Mouse (Mus musculus) embryonic facial prominence, embryonic 12.5 days (tissue): Measurements from ENCODE around the gene Eif4g2. TPM values are rescaled to one million over a fixed set of nuclear protein-coding genes. Genes with fewer than 3 reads are reported as not detected.

Experiments
- ATAC-seq: fragments of 200-750 bp; cut with Nextera tagmentation; 2 replicates; pipeline ENCODE4 v1.8.0; 2017; ENCODE audit not compliant: insufficient number of reproducible peaks, insufficient read depth, low FRiP score, low TSS enrichment
- H3K27ac ChIP-seq: fragments of 300-500 bp; sonication (generic); 2 replicates; pipeline ENCODE4 v1.5.1; 2016; ENCODE audit warnings: mild to moderate bottlenecking
- H3K27me3 ChIP-seq: fragments of 300-500 bp; sonication (generic); 2 replicates; pipeline ENCODE4 v1.6.1; 2016; ENCODE audit warnings: mild to moderate bottlenecking, moderate library complexity
- H3K36me3 ChIP-seq: fragments of 300-500 bp; sonication (generic); 2 replicates; pipeline ENCODE4 v1.6.1; 2016; ENCODE audit warnings: mild to moderate bottlenecking
- H3K4me1 ChIP-seq: fragments of 300-500 bp; sonication (generic); 2 replicates; pipeline ENCODE4 v1.6.1; 2016
- H3K4me2 ChIP-seq: fragments of 300-500 bp; sonication (generic); replicated peaks from 2 replicates; pipeline ENCODE4 v1.6.1; 2016; ENCODE audit warnings: mild to moderate bottlenecking, moderate library complexity
- H3K4me3 ChIP-seq: fragments of 300-500 bp; sonication (generic); 2 replicates; pipeline ENCODE4 v1.5.1; 2016; ENCODE audit warnings: mild to moderate bottlenecking
- H3K9ac ChIP-seq: fragments of 300-500 bp; sonication (generic); 2 replicates; pipeline ENCODE4 v1.6.1; 2016; ENCODE audit warnings: mild to moderate bottlenecking, moderate library complexity
- H3K9me3 ChIP-seq: fragments of 300-500 bp; sonication (generic); 2 replicates; pipeline ENCODE4 v1.6.1; 2016; ENCODE audit warnings: mild to moderate bottlenecking, moderate library complexity
- WGBS: fragments of 180-500 bp; shearing (Covaris S2); methylation state at CpG from one replicate; pipeline ENCODE4 v1.1.7; 2016; 5-methylcytosine and 5-hydroxymethylcytosine counted together
- polyA plus RNA-seq: library from polyadenylated mRNA; unstranded; fragments of >200 nt; fragmentation: Nextera tagmentation; extraction: Ambion mirVana; gene quantifications from 2 replicates; pipeline ENCODE4 v1.2.1, GENCODE M21; 2016

The Eif4g2 gene
- polyA plus RNA-seq, 1 experiment from 2014 or later = 1,084 TPM

GRCm38 (mm10) chr7:111085153-111085552 lies 2.3 kb upstream of the Eif4g2 start:
- peaks cover 12% of the 10 kb centered on the region for H3K4me1 ChIP-seq
- H3K27ac ChIP-seq = no peak overlapping the region
- H3K36me3 ChIP-seq = peaks cover 12% of the 10 kb centered on the region
- H3K9me3 ChIP-seq = no peaks in the 10 kb centered on the region
- H3K4me2 ChIP-seq = no peak overlapping the region
- H3K27me3 ChIP-seq = no peaks in the 10 kb centered on the region
- no peak overlapping the region for H3K9ac ChIP-seq
- ATAC-seq = no peak
- no peak overlapping the region for H3K4me3 ChIP-seq

- Histone ChIP-seq H3K27ac (no peak overlapping the region), H3K4me3 (no peak overlapping the region), H3K36me3 (peaks cover 19% of the 10 kb centered on the region), H3K9ac (no peak overlapping the region), H3K9me3 (no peaks in the 10 kb centered on the region), H3K27me3 (no peaks in the 10 kb centered on the region), H3K4me1 (peaks cover 18% of the 10 kb centered on the region), H3K4me2 (no peak overlapping the region)
- 80% methylated on average over 2 of the region's 2 CpGs for WGBS
- ATAC-seq = no peak
Observed at GRCm38 (mm10) chr7:111084443-111084842, 1.6 kb upstream of the Eif4g2 start.

GRCm38 (mm10) chr7:111083733-111084120 lies 897 bp upstream of the Eif4g2 start:
- ATAC-seq = no peak
- Histone ChIP-seq H3K4me3 (peak overlapping the region; percentile 96), H3K9me3 (no peaks in the 10 kb centered on the region), H3K4me2 (peak overlapping the region; percentile 58), H3K27ac (peak overlapping the region; percentile 100), H3K27me3 (no peaks in the 10 kb centered on the region), H3K4me1 (peaks cover 18% of the 10 kb centered on the region), H3K9ac (peak overlapping the region; percentile 100), H3K36me3 (peaks cover 26% of the 10 kb centered on the region)
- WGBS = 10% methylated on average over 4 of the region's 4 CpGs

- Histone ChIP-seq H3K4me1 (peaks cover 18% of the 10 kb centered on the region), H3K4me2 (peak overlapping the region; percentile 88), H3K27ac (peak overlapping the region; percentile 100), H3K9me3 (no peaks in the 10 kb centered on the region), H3K9ac (peak overlapping the region; percentile 100), H3K36me3 (peaks cover 40% of the 10 kb centered on the region), H3K4me3 (peak overlapping the region; percentile 96), H3K27me3 (no peaks in the 10 kb centered on the region)
- whole genome bisulfite sequencing = under 1% methylated on average over 81 of the region's 83 CpGs
- ATAC-seq = peak; percentile 50
Observed at GRCm38 (mm10) chr7:111082043-111082821, 598 bp downstream of the Eif4g2 start.

GRCm38 (mm10) chr7:111080876-111081275 lies 2.0 kb downstream of the Eif4g2 start:
- H3K9me3 ChIP-seq = no peaks in the 10 kb centered on the region
- ATAC-seq = no peak
- WGBS = 87% methylated on average over 3 of the region's 3 CpGs

GRCm38 (mm10) chr7:111080026-111080425 lies 2.8 kb downstream of the Eif4g2 start:
- H3K27me3 ChIP-seq = no peaks in the 10 kb centered on the region
- H3K4me2 ChIP-seq = peak overlapping the region; percentile 88
- no peak overlapping the region for H3K9ac ChIP-seq
- no peaks in the 10 kb centered on the region for H3K9me3 ChIP-seq
- WGBS = 91% methylated on average over 8 of the region's 8 CpGs
- H3K4me3 ChIP-seq = peak overlapping the region; percentile 96; the same call in 1 of the 2 replicates
- peaks cover 60% of the 10 kb centered on the region for H3K36me3 ChIP-seq
- no peak overlapping the region for H3K27ac ChIP-seq
- no peak for ATAC-seq
- H3K4me1 ChIP-seq = peaks cover 18% of the 10 kb centered on the region

More at GRCm38 (mm10) chr7:111080876-111081275, 2.0 kb downstream of the Eif4g2 start:
- peak overlapping the region; percentile 100 for H3K9ac ChIP-seq
- H3K4me2 ChIP-seq = peak overlapping the region; percentile 88
- H3K4me1 ChIP-seq = peaks cover 18% of the 10 kb centered on the region
- peak overlapping the region; percentile 96 for H3K4me3 ChIP-seq
- no peak overlapping the region for H3K27ac ChIP-seq
- H3K36me3 ChIP-seq = peaks cover 54% of the 10 kb centered on the region
- H3K27me3 ChIP-seq = no peaks in the 10 kb centered on the region

GRCm38 (mm10) chr7:111078271-111078670 lies 4.6 kb downstream of the Eif4g2 start:
- ATAC-seq = no peak
- H3K27ac ChIP-seq = no peak overlapping the region
- H3K4me1 ChIP-seq = peaks cover 18% of the 10 kb centered on the region
- 96% methylated on average over 4 of the region's 4 CpGs for WGBS
- H3K4me3 ChIP-seq = no peak overlapping the region
- H3K9me3 ChIP-seq = no peaks in the 10 kb centered on the region
- H3K36me3 ChIP-seq = peaks cover 77% of the 10 kb centered on the region
- no peak overlapping the region for H3K4me2 ChIP-seq
- H3K27me3 ChIP-seq = no peaks in the 10 kb centered on the region
- H3K9ac ChIP-seq = no peak overlapping the region

- ATAC-seq = no peak
- H3K27me3 ChIP-seq = no peaks in the 10 kb centered on the region
- H3K9ac ChIP-seq = no peak overlapping the region
- 94% methylated on average over 4 of the region's 4 CpGs for WGBS
- H3K36me3 ChIP-seq = peaks cover 94% of the 10 kb centered on the region
- peaks cover 8% of the 10 kb centered on the region; the same call in 1 of the 2 replicates for H3K4me1 ChIP-seq
- no peaks in the 10 kb centered on the region for H3K9me3 ChIP-seq
- no peak overlapping the region for H3K27ac ChIP-seq
- H3K4me3 ChIP-seq = no peak overlapping the region
- no peak overlapping the region for H3K4me2 ChIP-seq
Observed at GRCm38 (mm10) chr7:111075288-111075687, 7.5 kb downstream of the Eif4g2 start.

GRCm38 (mm10) chr7:111072410-111072809 lies 10.4 kb downstream of the Eif4g2 start:
- no peak overlapping the region for H3K9ac ChIP-seq
- H3K27ac ChIP-seq = no peak overlapping the region
- 91% methylated on average over 4 of the region's 4 CpGs for WGBS
- no peak overlapping the region for H3K4me2 ChIP-seq
- H3K27me3 ChIP-seq = no peaks in the 10 kb centered on the region
- H3K4me3 ChIP-seq = no peak overlapping the region
- H3K4me1 ChIP-seq = no peaks in the 10 kb centered on the region
- peaks cover 94% of the 10 kb centered on the region for H3K36me3 ChIP-seq
- peaks cover 9% of the 10 kb centered on the region; the same call in 1 of the 2 replicates for H3K9me3 ChIP-seq
- ATAC-seq = no peak

- H3K4me2 ChIP-seq = no peak overlapping the region
- no peak overlapping the region for H3K4me3 ChIP-seq
- H3K27me3 ChIP-seq = no peaks in the 10 kb centered on the region
- H3K4me1 ChIP-seq = no peaks in the 10 kb centered on the region
- H3K27ac ChIP-seq = no peak overlapping the region
- H3K9me3 ChIP-seq = peaks cover 9% of the 10 kb centered on the region; the same call in 1 of the 2 replicates
- no peak overlapping the region for H3K9ac ChIP-seq
- ATAC-seq = 0 out of 2 replicates have a peak, but pooled peaks have one; percentile 15
- H3K36me3 ChIP-seq = peaks cover 74% of the 10 kb centered on the region
- 92% methylated on average over 2 of the region's 2 CpGs for WGBS
Observed at GRCm38 (mm10) chr7:111070167-111070496, 12.7 kb downstream of the Eif4g2 start.

- no peak overlapping the region for H3K4me3 ChIP-seq
- no peaks in the 10 kb centered on the region for H3K4me1 ChIP-seq
- peaks cover 69% of the 10 kb centered on the region for H3K36me3 ChIP-seq
- H3K9ac ChIP-seq = no peak overlapping the region
- H3K4me2 ChIP-seq = no peak overlapping the region
- peaks cover 9% of the 10 kb centered on the region; the same call in 1 of the 2 replicates for H3K9me3 ChIP-seq
- H3K27me3 ChIP-seq = no peaks in the 10 kb centered on the region
- no peak for ATAC-seq
- 90% methylated on average over 7 of the region's 7 CpGs for WGBS
- H3K27ac ChIP-seq = no peak overlapping the region
Observed at GRCm38 (mm10) chr7:111069439-111070166, 13.2 kb downstream of the Eif4g2 start.

- peaks cover 55% of the 10 kb centered on the region for H3K36me3 ChIP-seq
Observed at GRCm38 (mm10) chr7:111068181-111068580, 14.6 kb downstream of the Eif4g2 start.

More at GRCm38 (mm10) chr7:111068181-111068580, 14.6 kb downstream of the Eif4g2 start:
- no peak overlapping the region for H3K4me3 ChIP-seq
- H3K27ac ChIP-seq = no peak overlapping the region
- no peak for ATAC-seq
- H3K9ac ChIP-seq = no peak overlapping the region
- no peak overlapping the region for H3K4me2 ChIP-seq
- 96% methylated on average over 3 of the region's 3 CpGs for WGBS
- no peaks in the 10 kb centered on the region for H3K4me1 ChIP-seq
- no peaks in the 10 kb centered on the region for H3K27me3 ChIP-seq
- peaks cover 9% of the 10 kb centered on the region; the same call in 1 of the 2 replicates for H3K9me3 ChIP-seq
